Mouse (Mus musculus): Measurements from ENCODE around the gene Cnksr2.

Gene Cnksr2

GRCm38 (mm10) chrX:158043057-158043843 lies at the start of gene Cnksr2:
Cnksr2 (minus strand) TSS chrX:158043294.
- in situ Hi-C loops (cut with MboI, MseI) = no loop called here

- in situ Hi-C loops (cut with MboI, MseI) = no loop called here
These were observed 698 bp upstream of the Cnksr2 start for GRCm38 (mm10) chrX:158043844-158044140.

GRCm38 (mm10) chrX:158042255-158043056 lies 638 bp downstream of the Cnksr2 start:
- in situ Hi-C loops (cut with MboI, MseI) = no loop called here

GRCm38 (mm10) chrX:158041703-158042102 lies 1.4 kb downstream of the Cnksr2 start:
- in situ Hi-C loops (cut with MboI, MseI) = no loop called here

GRCm38 (mm10) chrX:157951698-157952097 lies 91.4 kb downstream of the Cnksr2 start:
- in situ Hi-C loops (cut with MboI, MseI) = loop anchor here (10.0 kb wide), 1 partner anchor 973 kb away; no protein-coding TSS in a partner anchor

- in situ Hi-C loops (cut with MboI, MseI) = no loop called here
These were observed 93.8 kb downstream of the Cnksr2 start for GRCm38 (mm10) chrX:157949256-157949655.

- in situ Hi-C loops (cut with MboI, MseI) = no loop called here
These were observed 98.0 kb downstream of the Cnksr2 start for GRCm38 (mm10) chrX:157945121-157945520.

- in situ Hi-C loops (cut with MboI, MseI) = no loop called here
These were observed 106.5 kb downstream of the Cnksr2 start for GRCm38 (mm10) chrX:157936611-157937010.

GRCm38 (mm10) chrX:157920093-157920492 lies 123.0 kb downstream of the Cnksr2 start:
- in situ Hi-C loops (cut with MboI, MseI) = no loop called here

GRCm38 (mm10) chrX:157829983-157830382 lies 213.1 kb downstream of the Cnksr2 start:
- in situ Hi-C loops (cut with MboI, MseI) = no loop called here

- in situ Hi-C loops (cut with MboI, MseI) = no loop called here
These were observed 224.2 kb downstream of the Cnksr2 start for GRCm38 (mm10) chrX:157818921-157819260.

- in situ Hi-C loops (cut with MboI, MseI) = no loop called here
These were observed 224.7 kb downstream of the Cnksr2 start, which contains the start of gene Klhl34 for GRCm38 (mm10) chrX:157818207-157818920. Klhl34 (plus strand) TSS chrX:157818435.

- in situ Hi-C loops (cut with MboI, MseI) = no loop called here
These were observed 225.4 kb downstream of the Cnksr2 start for GRCm38 (mm10) chrX:157817571-157818206.

- in situ Hi-C loops (cut with MboI, MseI) = no loop called here
These were observed 233.4 kb downstream of the Cnksr2 start for GRCm38 (mm10) chrX:157809721-157810120.

GRCm38 (mm10) chrX:157801669-157802068 lies 241.4 kb downstream of the Cnksr2 start:
- in situ Hi-C loops (cut with MboI, MseI) = no loop called here

Data from regulatory T cell (primary cell).